In the genomic region with DNA sequence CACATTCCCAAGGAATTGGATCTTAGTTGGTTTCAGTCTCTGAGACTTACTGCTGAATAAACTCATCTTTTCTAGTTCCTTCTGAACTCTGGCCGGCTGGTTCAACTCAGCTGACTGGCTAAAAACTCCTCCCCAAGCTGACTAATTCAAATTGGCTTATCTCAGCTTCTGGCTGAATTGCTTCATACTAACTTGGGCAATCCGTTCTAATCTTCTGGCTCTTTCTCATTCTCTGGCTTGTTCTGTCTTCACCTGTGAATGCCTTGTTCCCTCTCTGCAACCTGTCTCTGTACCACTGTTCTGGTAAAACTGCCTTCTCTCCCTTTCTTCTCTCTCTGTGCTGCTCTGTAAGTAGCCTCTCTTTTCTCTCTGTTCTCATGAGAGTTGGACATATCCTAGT, we compare ENCODE assay signal across 18 mouse cellular contexts. TPM values are rescaled to one million over a fixed set of nuclear protein-coding genes. Genes with fewer than 3 reads are reported as not detected.
DNase-seq lines count a peak whose midpoint lies in the region; ATAC-seq and TF ChIP-seq lines count a peak whose summit lies in the region.
"Had no signal": no experiment of that assay in that cellular context is flagged by ENCODE, and none has a peak within 500 bp of the region (broad histone marks: within the 10 kb centered on the region; RNA-seq: fewer than 3 reads in every experiment).

No protein-coding gene starts in this region.

- H3K4me2 ChIP-seq in liver, embryonic 13.5 days = peak overlapping the region; percentile 83
- no peak overlapping the region for H3K4me2 ChIP-seq in stomach, postnatal 0 days (replicated peaks; ENCODE audit: low read depth)
- H3K4me2 ChIP-seq in hindbrain, embryonic 12.5 days (replicated peaks) = no peak overlapping the region
- H3K4me2 ChIP-seq: midbrain, embryonic 15.5 days had no signal

- peak overlapping the region; percentile 82 for H3K27ac ChIP-seq in liver, embryonic 13.5 days
- H3K27ac ChIP-seq in stomach, postnatal 0 days (replicated peaks) = peak overlapping the region; percentile 69
- H3K27ac ChIP-seq in hindbrain, embryonic 12.5 days = no peak overlapping the region
- H3K27ac ChIP-seq: midbrain, embryonic 15.5 days had no signal

- WGBS in liver, embryonic 13.5 days (ENCODE audit: insufficient replicate concordance) = 44% methylated on average over 2 of the region's 2 CpGs
- WGBS in stomach, postnatal 0 days = 57% methylated on average over 2 of the region's 2 CpGs
- 90% methylated on average over 2 of the region's 2 CpGs for WGBS in hindbrain, embryonic 12.5 days

- H3K4me3 ChIP-seq in megakaryocyte, embryonic 14.5 days (replicated peaks) = peak overlapping the region; percentile 74
- H3K4me3 ChIP-seq in liver, embryonic 13.5 days (replicated peaks) = peak overlapping the region; percentile 97
- no peak overlapping the region for H3K4me3 ChIP-seq in stomach, postnatal 0 days (ENCODE audit: low read depth, low read length)
- H3K4me3 ChIP-seq in hindbrain, embryonic 12.5 days = no peak overlapping the region
- H3K4me3 ChIP-seq: midbrain, embryonic 15.5 days had no signal

- ATAC-seq in megakaryocyte, adult 5-6 weeks (ENCODE audit: poor library complexity, severe bottlenecking) = no peak
- no peak for ATAC-seq in liver, embryonic 13.5 days (ENCODE audit: low read depth)
- no peak for ATAC-seq in stomach, postnatal 0 days (ENCODE audit: low FRiP score, low TSS enrichment)
- ATAC-seq in hindbrain, embryonic 12.5 days (ENCODE audit: low FRiP score) = no peak
- ATAC-seq: forebrain, embryonic 16.5 days; midbrain, embryonic 15.5 days had no signal

- TF ChIP-seq EP300 in stomach, postnatal 0 days (optimal IDR thresholded peaks at IDR 0.05) = no peak

- peaks cover 73% of the 10 kb centered on the region for H3K4me1 ChIP-seq in megakaryocyte, embryonic 14.5 days
- peaks cover 72% of the 10 kb centered on the region for H3K4me1 ChIP-seq in liver, embryonic 13.5 days (replicated peaks)
- H3K4me1 ChIP-seq in stomach, postnatal 0 days (replicated peaks; ENCODE audit: control insufficient read depth, insufficient read depth) = no peaks in the 10 kb centered on the region
- H3K4me1 ChIP-seq in hindbrain, embryonic 12.5 days = peaks cover 36% of the 10 kb centered on the region

- DNase-seq in adrenal gland, adult 2 months = peak; percentile 59
- DNase-seq in adrenal gland, postnatal 4 days (ENCODE audit: low spot score in 2 of 2) = no peak
- DNase-seq in liver, embryonic 13.5 days = no peak
- DNase-seq in stomach, postnatal 0 days (ENCODE audit: low spot score) = peak; percentile 38
- no peak for DNase-seq in urinary bladder, postnatal 4 days (ENCODE audit: low spot score in 2 of 2)
- DNase-seq: B cell, adult 2 months; cerebellum, adult 11-12 months; cerebellum, postnatal 36 days; lung, adult 18-20 months; lung, postnatal 4 days; retina, postnatal 1 day; right cerebral cortex, postnatal 4 days; thymus, postnatal 4 days had no signal

- H3K36me3 ChIP-seq in megakaryocyte, embryonic 14.5 days (replicated peaks; ENCODE audit: low read length) = peaks cover 8% of the 10 kb centered on the region
- H3K36me3 ChIP-seq in liver, embryonic 13.5 days = peaks cover 18% of the 10 kb centered on the region
- no peaks in the 10 kb centered on the region for H3K36me3 ChIP-seq in stomach, postnatal 0 days (ENCODE audit: control insufficient read depth, insufficient read depth, low read length)
- H3K36me3 ChIP-seq in hindbrain, embryonic 12.5 days = peaks cover 5% of the 10 kb centered on the region

- no peaks in the 10 kb centered on the region for H3K27me3 ChIP-seq in megakaryocyte, embryonic 14.5 days (replicated peaks)
- no peaks in the 10 kb centered on the region for H3K27me3 ChIP-seq in liver, embryonic 13.5 days
- no peaks in the 10 kb centered on the region for H3K27me3 ChIP-seq in stomach, postnatal 0 days (ENCODE audit: control insufficient read depth, insufficient read depth, low read length)
- no peaks in the 10 kb centered on the region for H3K27me3 ChIP-seq in hindbrain, embryonic 12.5 days
- H3K27me3 ChIP-seq: midbrain, embryonic 15.5 days had no signal

- no peaks in the 10 kb centered on the region for H3K9me3 ChIP-seq in megakaryocyte, embryonic 14.5 days
- H3K9me3 ChIP-seq in liver, embryonic 13.5 days (replicated peaks) = no peaks in the 10 kb centered on the region
- no peaks in the 10 kb centered on the region for H3K9me3 ChIP-seq in stomach, postnatal 0 days (ENCODE audit: control insufficient read depth, low read length)
- H3K9me3 ChIP-seq in hindbrain, embryonic 12.5 days (replicated peaks) = no peaks in the 10 kb centered on the region
- H3K9me3 ChIP-seq: midbrain, embryonic 15.5 days had no signal

- TF ChIP-seq CTCF in stomach, postnatal 0 days (IDR thresholded peaks at IDR 0.05; ENCODE audit: low read depth) = no peak

- peak overlapping the region; percentile 99 for H3K9ac ChIP-seq in liver, embryonic 13.5 days
- H3K9ac ChIP-seq in stomach, postnatal 0 days (ENCODE audit: low read length) = no peak overlapping the region
- H3K9ac ChIP-seq in hindbrain, embryonic 12.5 days = no peak overlapping the region
- H3K9ac ChIP-seq: midbrain, embryonic 15.5 days had no signal

RNA-seq across cellular contexts. Expression of a gene that starts 2.9 kb away (rescaled TPM):
- total RNA-seq in adrenal gland, adult 2 months (2021) = 100 to 1,000 TPM; 127 to 288 TPM
- polyA plus RNA-seq in adrenal gland, adult 2 months (2012; rRNA removed) = 48.9 and 65.7 TPM in 2 replicates
- total RNA-seq in adrenal gland, postnatal 4 days (2021) = 100 to 1,000 TPM in 1 of 2 experiments, 10 to 100 TPM in 1; 97.9 to 105 TPM
- polyA plus RNA-seq in megakaryocyte, embryonic 14.5 days (2012; ENCODE audit: insufficient read depth, low replicate concordance) = 134 and 294 TPM in 2 replicates
- 370 and 380 TPM in 2 replicates for total RNA-seq in megakaryocyte, adult 5-6 weeks (2015)
- 240 and 272 TPM in 2 replicates for total RNA-seq in megakaryocyte, adult 5-6 weeks (2017)
- polyA plus RNA-seq in liver, embryonic 13.5 days (2015; fragmentation: Nextera tagmentation; extraction: Ambion mirVana) = 45.4 and 58.4 TPM in 2 replicates
- polyA plus RNA-seq in stomach, postnatal 0 days (2015; fragmentation: Nextera tagmentation; extraction: Ambion mirVana) = 64.1 and 90.2 TPM in 2 replicates
- 62.9 and 67.3 TPM in 2 replicates for polyA plus RNA-seq in hindbrain, embryonic 12.5 days (2016; fragmentation: Nextera tagmentation; extraction: Ambion mirVana)

RNA-seq across cellular contexts. Expression of a gene that starts 16.8 kb away (rescaled TPM):
- 100 to 1,000 TPM in 1 of 2 experiments, 10 to 100 TPM in 1; 74.1 to 119 TPM for total RNA-seq in adrenal gland, adult 2 months (2021)
- 6.0 and 6.9 TPM in 2 replicates for polyA plus RNA-seq in adrenal gland, adult 2 months (2012; rRNA removed)
- 100 to 1,000 TPM in 1 of 2 experiments, 10 to 100 TPM in 1; 90.4 to 102 TPM for total RNA-seq in adrenal gland, postnatal 4 days (2021)
- polyA plus RNA-seq in megakaryocyte, embryonic 14.5 days (2012; ENCODE audit: insufficient read depth, low replicate concordance) = 4.3 and 5.8 TPM in 2 replicates
- 65.5 and 82.0 TPM in 2 replicates for total RNA-seq in megakaryocyte, adult 5-6 weeks (2015)
- total RNA-seq in megakaryocyte, adult 5-6 weeks (2017) = 147 and 182 TPM in 2 replicates
- 50.7 and 64.9 TPM in 2 replicates for polyA plus RNA-seq in liver, embryonic 13.5 days (2015; fragmentation: Nextera tagmentation; extraction: Ambion mirVana)
- polyA plus RNA-seq in stomach, postnatal 0 days (2015; fragmentation: Nextera tagmentation; extraction: Ambion mirVana) = 44.8 and 45.2 TPM in 2 replicates
- polyA plus RNA-seq in hindbrain, embryonic 12.5 days (2016; fragmentation: Nextera tagmentation; extraction: Ambion mirVana) = 108 and 113 TPM in 2 replicates

RNA-seq across cellular contexts. Expression of a gene that starts 35.5 kb away (rescaled TPM):
- total RNA-seq in adrenal gland, adult 2 months (2021) = 10 to 100 TPM; 16.6 to 31.2 TPM
- 38.5 and 44.1 TPM in 2 replicates for polyA plus RNA-seq in adrenal gland, adult 2 months (2012; rRNA removed)
- 10 to 100 TPM; 27.3 to 31.4 TPM for total RNA-seq in adrenal gland, postnatal 4 days (2021)
- 26.5 and 65.3 TPM in 2 replicates for polyA plus RNA-seq in megakaryocyte, embryonic 14.5 days (2012; ENCODE audit: insufficient read depth, low replicate concordance)
- 42.8 and 45.4 TPM in 2 replicates for total RNA-seq in megakaryocyte, adult 5-6 weeks (2015)
- 42.5 and 42.9 TPM in 2 replicates for total RNA-seq in megakaryocyte, adult 5-6 weeks (2017)
- 9.9 and 10.3 TPM in 2 replicates for polyA plus RNA-seq in liver, embryonic 13.5 days (2015; fragmentation: Nextera tagmentation; extraction: Ambion mirVana)
- polyA plus RNA-seq in stomach, postnatal 0 days (2015; fragmentation: Nextera tagmentation; extraction: Ambion mirVana) = 19.3 and 20.7 TPM in 2 replicates
- 18.0 and 20.0 TPM in 2 replicates for polyA plus RNA-seq in hindbrain, embryonic 12.5 days (2016; fragmentation: Nextera tagmentation; extraction: Ambion mirVana)

RNA-seq across cellular contexts. Expression of a gene that starts 40.3 kb away (rescaled TPM):
- 10 to 100 TPM; 19.0 to 25.7 TPM for total RNA-seq in adrenal gland, adult 2 months (2021)
- 1.4 and 1.8 TPM in 2 replicates for polyA plus RNA-seq in adrenal gland, adult 2 months (2012; rRNA removed)
- 10 to 100 TPM; 17.6 to 22.7 TPM for total RNA-seq in adrenal gland, postnatal 4 days (2021)
- polyA plus RNA-seq in megakaryocyte, embryonic 14.5 days (2012; ENCODE audit: insufficient read depth, low replicate concordance) = 8.7 and 27.1 TPM in 2 replicates
- total RNA-seq in megakaryocyte, adult 5-6 weeks (2015) = 3.8 and 5.7 TPM in 2 replicates
- 10.6 and 12.0 TPM in 2 replicates for total RNA-seq in megakaryocyte, adult 5-6 weeks (2017)
- polyA plus RNA-seq in liver, embryonic 13.5 days (2015; fragmentation: Nextera tagmentation; extraction: Ambion mirVana) = 14.6 and 15.0 TPM in 2 replicates
- polyA plus RNA-seq in stomach, postnatal 0 days (2015; fragmentation: Nextera tagmentation; extraction: Ambion mirVana) = 9.1 and 10.8 TPM in 2 replicates
- polyA plus RNA-seq in hindbrain, embryonic 12.5 days (2016; fragmentation: Nextera tagmentation; extraction: Ambion mirVana) = 23.8 and 27.2 TPM in 2 replicates

Comparison
In these comparisons a context has a peak if more than half of its experiments do, and no peak if none do; other contexts are left out.
1. DNase-seq: peak in adrenal gland, adult 2 months (single experiment) and stomach, postnatal 0 days (single experiment); none in adrenal gland, postnatal 4 days (0 of 2), liver, embryonic 13.5 days (single experiment) and urinary bladder, postnatal 4 days (0 of 2).
2. H3K4me3 ChIP-seq: peak in megakaryocyte, embryonic 14.5 days (single experiment) and liver, embryonic 13.5 days (single experiment); none in stomach, postnatal 0 days (single experiment) and hindbrain, embryonic 12.5 days (single experiment).